Mouse (Mus musculus) ZHBTc4 (cell line): ENCODE data around the gene Cdx2.

Experiments used
- DNase-seq: peaks from one replicate; pipeline ENCODE4 v3.0.0-alpha.2; 2011; ENCODE audit warnings: low read depth, low spot score

The Cdx2 gene

GRCm38 (mm10) chr5:147260778-147261177 is 46.3 kb downstream of the Cdx2 start:
- DNase-seq: no peak

DNA sequence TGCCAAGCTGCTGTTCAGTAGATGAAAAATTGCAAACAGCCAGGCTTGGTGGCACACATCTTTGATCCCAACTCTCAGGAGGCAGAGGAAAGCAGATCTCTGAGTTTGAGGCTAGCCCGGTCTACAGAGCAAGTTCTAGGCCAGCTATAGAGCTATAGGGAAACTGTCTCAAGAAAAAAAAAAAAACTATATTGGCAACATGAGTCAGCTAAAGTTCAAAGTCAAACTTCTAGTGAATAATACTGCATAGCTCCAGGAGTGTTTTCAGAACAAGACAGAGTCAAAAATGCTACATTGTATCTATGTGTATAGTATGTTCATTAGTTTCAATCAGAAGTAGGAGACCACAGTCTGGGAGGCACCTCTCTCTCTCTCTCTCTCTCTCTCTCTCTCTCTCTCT is 46.9 kb downstream of the Cdx2 start:
- no peak for DNase-seq
